Mouse (Mus musculus): ENCODE data around the gene Gm21981.

Gm21981 gene

GRCm38 (mm10) chr17:47694442-47694502 lies at the start of gene Gm21981:
Gene Gm21981, minus strand, starts transcription at chr17:47694455.
- DNase-seq (ENCODE audit: low spot score in 2 of 2): no peak

- no peak for DNase-seq (ENCODE audit: low spot score in 2 of 2)
Observed at GRCm38 (mm10) chr17:47742991-47743734, 48.9 kb upstream of the Gm21981 start.

- DNase-seq (ENCODE audit: low spot score in 2 of 2): no peak
Observed at GRCm38 (mm10) chr17:47740186-47740585, 45.9 kb upstream of the Gm21981 start.

GRCm38 (mm10) chr17:47738879-47739798 lies 44.9 kb upstream of the Gm21981 start:
- no peak for DNase-seq (ENCODE audit: low spot score in 2 of 2)

- DNase-seq (ENCODE audit: low spot score in 2 of 2): no peak
Observed at GRCm38 (mm10) chr17:47738066-47738878, 44.0 kb upstream of the Gm21981 start.

GRCm38 (mm10) chr17:47737271-47738065 lies 43.2 kb upstream of the Gm21981 start:
- peak; percentile 71 to 79 for DNase-seq (ENCODE audit: low spot score in 2 of 2)

GRCm38 (mm10) chr17:47736856-47737255 lies 42.6 kb upstream of the Gm21981 start, which contains the start of gene Tfeb:
Gene Tfeb, plus strand, starts transcription at chr17:47737030.
- peak; percentile 91 to 93 for DNase-seq (ENCODE audit: low spot score in 2 of 2)

- DNase-seq (ENCODE audit: low spot score in 2 of 2): no peak
Observed at GRCm38 (mm10) chr17:47735553-47736100, 41.4 kb upstream of the Gm21981 start.

GRCm38 (mm10) chr17:47730633-47731575 lies 36.6 kb upstream of the Gm21981 start:
- DNase-seq (ENCODE audit: low spot score in 2 of 2): no peak

- no peak for DNase-seq (ENCODE audit: low spot score in 2 of 2)
Observed at GRCm38 (mm10) chr17:47726566-47726965, 32.3 kb upstream of the Gm21981 start, which contains the start of gene Pgc. Gene Pgc, plus strand, starts transcription at chr17:47726842.

- no peak for DNase-seq (ENCODE audit: low spot score in 2 of 2)
Observed at GRCm38 (mm10) chr17:47721183-47721582, 26.9 kb upstream of the Gm21981 start.

GRCm38 (mm10) chr17:47715037-47715436 lies 20.8 kb upstream of the Gm21981 start:
- no peak for DNase-seq (ENCODE audit: low spot score in 2 of 2)

GRCm38 (mm10) chr17:47712889-47713571 lies 18.8 kb upstream of the Gm21981 start:
- DNase-seq (ENCODE audit: low spot score in 2 of 2): no peak

- DNase-seq (ENCODE audit: low spot score in 2 of 2): no peak
Observed at GRCm38 (mm10) chr17:47711883-47712282, 17.6 kb upstream of the Gm21981 start.

- no peak for DNase-seq (ENCODE audit: low spot score in 2 of 2)
Observed at GRCm38 (mm10) chr17:47710036-47710435, 15.8 kb upstream of the Gm21981 start.

- no peak for DNase-seq (ENCODE audit: low spot score in 2 of 2)
Observed at GRCm38 (mm10) chr17:47708972-47709371, 14.7 kb upstream of the Gm21981 start.

GRCm38 (mm10) chr17:47707961-47708360 lies 13.7 kb upstream of the Gm21981 start:
- DNase-seq (ENCODE audit: low spot score in 2 of 2): no peak

- no peak for DNase-seq (ENCODE audit: low spot score in 2 of 2)
Observed at GRCm38 (mm10) chr17:47706196-47706595, 11.9 kb upstream of the Gm21981 start.

- DNase-seq (ENCODE audit: low spot score in 2 of 2): no peak
Observed at GRCm38 (mm10) chr17:47704692-47705091, 10.4 kb upstream of the Gm21981 start.
